Mouse (Mus musculus): ENCODE results near the gene Mettl27. TPM values are rescaled to one million over a fixed set of nuclear protein-coding genes. Genes with fewer than 3 reads are reported as not detected.

The Mettl27 gene
- polyA plus RNA-seq, 1 experiment from 2014 or later, result 30.6 TPM

DNA sequence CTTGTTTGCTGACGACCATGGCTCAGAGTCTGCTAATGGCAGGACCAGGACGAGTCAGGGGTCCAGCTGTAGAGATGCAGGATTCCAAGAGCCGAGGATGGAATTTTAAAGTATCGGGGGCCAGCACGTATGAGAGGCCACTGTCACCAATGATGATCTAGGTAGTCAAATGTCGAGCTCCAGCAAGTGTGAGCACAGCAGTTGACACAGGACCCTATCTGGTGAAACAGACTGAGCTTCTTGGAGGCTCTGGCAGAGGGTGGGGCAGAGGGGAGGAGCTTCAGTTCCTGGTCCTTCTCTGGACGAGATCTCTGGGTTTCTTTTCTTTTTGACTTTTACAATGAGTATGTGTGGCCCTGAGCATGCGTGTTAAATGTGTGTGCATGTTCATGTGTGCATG lies 16.9 kb upstream of the Mettl27 start, which contains the start of gene Cldn13:
TSS of gene Cldn13 (minus strand) at position 216 of the 400 bp plus-strand sequence.
- no peak for ATAC-seq (ENCODE audit: low read depth)
- Histone ChIP-seq H3K4me1 (replicated peaks; ENCODE audit: control insufficient read depth, insufficient read depth, low read length) (no peaks in the 10 kb centered on the region), H3K36me3 (ENCODE audit: control insufficient read depth, insufficient read depth, low read length) (no peaks in the 10 kb centered on the region), H3K27me3 (ENCODE audit: control insufficient read depth, insufficient read depth, low read depth, low read length) (no peaks in the 10 kb centered on the region), H3K4me3 (ENCODE audit: low read length) (no peak within 1 kb of the TSS), H3K9ac (ENCODE audit: low read length) (no peak within 1 kb of the TSS), H3K4me2 (ENCODE audit: low read depth, low read length) (no peak within 1 kb of the TSS), H3K9me3 (ENCODE audit: control insufficient read depth, low read length) (no peaks in the 10 kb centered on the region), H3K27ac (ENCODE audit: low read length) (no peak within 1 kb of the TSS)
- WGBS, result 72% methylated on average over 8 of the region's 8 CpGs

DNA sequence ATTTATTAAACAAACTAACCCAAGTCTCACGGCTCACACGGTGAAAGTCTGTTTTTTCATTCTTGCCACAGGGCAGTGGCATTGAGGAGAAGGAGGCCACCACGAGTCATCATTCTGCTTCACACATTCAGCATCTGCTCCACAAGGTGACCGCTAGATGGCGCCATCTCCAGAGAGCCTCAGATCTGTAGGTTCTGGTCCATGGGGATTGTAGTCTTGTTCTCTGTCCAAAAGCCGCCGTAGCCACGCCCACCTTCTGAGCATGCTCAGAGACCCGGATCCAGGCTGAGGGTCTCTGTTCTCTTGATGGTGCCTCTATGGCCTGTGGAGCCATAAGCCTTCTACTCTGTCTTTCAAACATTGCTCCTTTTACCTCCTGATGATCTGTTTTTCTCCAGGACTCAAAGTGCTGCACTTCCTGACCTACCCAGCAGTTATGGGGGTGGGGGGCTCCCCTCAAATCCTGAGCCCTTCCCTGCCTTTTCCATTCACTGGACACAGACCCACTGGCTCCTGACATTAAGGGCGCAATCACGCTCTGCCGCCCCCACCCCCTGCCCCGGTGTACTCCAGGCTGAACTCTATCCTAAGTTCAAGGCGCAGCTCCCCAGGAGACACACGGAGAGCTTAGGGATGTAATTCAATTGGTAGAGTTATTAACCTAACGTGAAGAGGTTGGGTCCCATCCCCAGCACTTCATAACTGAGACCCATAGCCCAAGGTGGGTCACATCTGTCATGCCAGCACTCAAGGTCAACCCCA lies 13.9 kb upstream of the Mettl27 start:
- H3K9me3 ChIP-seq (ENCODE audit: control insufficient read depth, low read length), result no peaks in the 10 kb centered on the region
- no peak overlapping the region for H3K9ac ChIP-seq (ENCODE audit: low read length)
- WGBS, result 44% methylated on average over 16 of the region's 16 CpGs
- no peak overlapping the region for H3K4me2 ChIP-seq (ENCODE audit: low read depth, low read length)
- no peaks in the 10 kb centered on the region for H3K27me3 ChIP-seq (ENCODE audit: control insufficient read depth, insufficient read depth, low read depth, low read length)
- no peaks in the 10 kb centered on the region for H3K36me3 ChIP-seq (ENCODE audit: control insufficient read depth, insufficient read depth, low read length)
- H3K4me1 ChIP-seq (replicated peaks; ENCODE audit: control insufficient read depth, insufficient read depth, low read length), result no peaks in the 10 kb centered on the region
- H3K4me3 ChIP-seq (ENCODE audit: low read length), result no peak overlapping the region
- no peak overlapping the region for H3K27ac ChIP-seq (ENCODE audit: low read length)
- peak; percentile 34; the same call in 1 of the 2 replicates for ATAC-seq (ENCODE audit: low read depth)

DNA sequence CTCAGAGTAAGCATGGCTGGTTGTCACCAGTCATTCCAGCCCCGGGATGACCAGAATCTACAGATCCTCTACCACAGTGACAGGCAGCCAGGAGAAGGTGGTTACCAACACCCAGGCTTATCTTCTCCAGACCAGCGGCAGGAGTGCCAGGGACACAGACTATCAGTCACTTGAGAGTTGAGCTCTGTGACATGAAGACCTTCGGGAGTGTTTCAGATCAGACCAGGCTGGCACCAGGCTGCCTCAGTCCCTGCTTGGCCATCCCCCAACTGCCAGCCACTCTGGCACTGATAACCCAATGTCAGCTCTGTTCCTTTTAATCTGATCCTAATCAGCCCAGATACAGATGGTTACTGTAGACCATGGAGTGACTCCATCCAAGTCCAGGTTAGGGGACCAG lies 13.1 kb upstream of the Mettl27 start:
- Histone ChIP-seq H3K4me1 (replicated peaks; ENCODE audit: control insufficient read depth, insufficient read depth, low read length) (no peaks in the 10 kb centered on the region), H3K4me3 (ENCODE audit: low read length) (no peak overlapping the region), H3K27me3 (ENCODE audit: control insufficient read depth, insufficient read depth, low read depth, low read length) (no peaks in the 10 kb centered on the region), H3K9ac (ENCODE audit: low read length) (no peak overlapping the region), H3K27ac (ENCODE audit: low read length) (no peak overlapping the region), H3K36me3 (ENCODE audit: control insufficient read depth, insufficient read depth, low read length) (no peaks in the 10 kb centered on the region), H3K9me3 (ENCODE audit: control insufficient read depth, low read length) (no peaks in the 10 kb centered on the region), H3K4me2 (ENCODE audit: low read depth, low read length) (no peak overlapping the region)
- 80% methylated on average over 3 of the region's 3 CpGs for WGBS
- ATAC-seq (ENCODE audit: low read depth), result no peak

DNA sequence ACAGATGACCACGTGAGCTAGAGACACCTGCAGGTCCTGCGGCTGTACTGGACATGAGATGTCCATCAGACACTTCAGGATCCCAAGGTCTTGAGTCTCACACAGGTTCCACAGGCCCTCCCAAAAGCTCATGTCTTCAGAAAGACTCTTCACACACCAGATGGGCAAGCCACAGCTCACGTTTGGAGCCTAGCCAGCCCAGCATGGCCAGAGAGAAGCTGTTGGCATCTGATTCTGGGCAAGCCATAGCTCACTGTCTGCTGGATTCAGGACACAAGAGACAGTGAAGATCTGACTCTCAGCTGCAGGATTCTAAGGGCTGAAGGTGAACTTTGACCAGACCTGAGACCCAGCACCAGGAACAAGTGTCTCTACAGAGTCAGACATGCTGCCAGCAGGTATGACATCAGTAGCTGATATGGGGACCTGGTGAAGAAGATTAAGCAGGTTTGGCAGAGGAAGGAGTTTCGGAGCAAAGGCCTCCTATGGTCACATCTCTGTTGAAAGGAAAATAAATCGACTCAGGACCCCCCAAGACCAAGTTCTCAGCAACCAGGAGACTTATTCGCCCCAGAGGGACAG lies 12.0 kb upstream of the Mettl27 start:
- no peak overlapping the region for H3K4me2 ChIP-seq (ENCODE audit: low read depth, low read length)
- no peaks in the 10 kb centered on the region for H3K27me3 ChIP-seq (ENCODE audit: control insufficient read depth, insufficient read depth, low read depth, low read length)
- 65% methylated on average over 6 of the region's 6 CpGs for WGBS
- no peaks in the 10 kb centered on the region for H3K9me3 ChIP-seq (ENCODE audit: control insufficient read depth, low read length)
- ATAC-seq (ENCODE audit: low read depth), result no peak
- no peak overlapping the region for H3K4me3 ChIP-seq (ENCODE audit: low read length)
- no peaks in the 10 kb centered on the region for H3K4me1 ChIP-seq (replicated peaks; ENCODE audit: control insufficient read depth, insufficient read depth, low read length)
- no peak overlapping the region for H3K9ac ChIP-seq (ENCODE audit: low read length)
- H3K36me3 ChIP-seq (ENCODE audit: control insufficient read depth, insufficient read depth, low read length), result no peaks in the 10 kb centered on the region
- no peak overlapping the region for H3K27ac ChIP-seq (ENCODE audit: low read length)

DNA sequence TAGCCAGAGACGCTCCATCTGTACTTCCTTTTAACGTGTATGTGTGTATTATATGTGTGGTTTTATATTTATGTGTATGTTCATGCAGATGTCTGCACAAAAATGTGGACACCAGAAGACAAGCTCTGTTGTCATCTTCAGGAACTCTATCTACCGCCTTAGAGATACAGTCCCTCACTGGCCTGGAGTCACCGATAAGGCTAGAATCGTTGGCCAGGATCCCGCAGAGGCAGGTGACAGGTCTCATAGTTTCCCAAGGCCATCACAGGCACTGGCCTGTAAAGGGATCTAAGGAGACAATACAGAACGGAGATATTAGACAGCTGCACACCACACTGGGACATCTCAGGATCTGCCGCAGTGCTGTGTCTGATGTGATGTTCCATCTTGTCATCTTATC lies 11.1 kb upstream of the Mettl27 start:
- no peaks in the 10 kb centered on the region for H3K4me1 ChIP-seq (replicated peaks; ENCODE audit: control insufficient read depth, insufficient read depth, low read length)
- no peaks in the 10 kb centered on the region for H3K9me3 ChIP-seq (ENCODE audit: control insufficient read depth, low read length)
- WGBS, result 85% methylated on average over 8 of the region's 8 CpGs
- no peaks in the 10 kb centered on the region for H3K36me3 ChIP-seq (ENCODE audit: control insufficient read depth, insufficient read depth, low read length)
- ATAC-seq (ENCODE audit: low read depth), result no peak
- H3K27me3 ChIP-seq (ENCODE audit: control insufficient read depth, insufficient read depth, low read depth, low read length), result no peaks in the 10 kb centered on the region
- H3K4me3 ChIP-seq (ENCODE audit: low read length), result no peak overlapping the region
- H3K4me2 ChIP-seq (ENCODE audit: low read depth, low read length), result no peak overlapping the region
- H3K27ac ChIP-seq (ENCODE audit: low read length), result no peak overlapping the region
- H3K9ac ChIP-seq (ENCODE audit: low read length), result no peak overlapping the region

DNA sequence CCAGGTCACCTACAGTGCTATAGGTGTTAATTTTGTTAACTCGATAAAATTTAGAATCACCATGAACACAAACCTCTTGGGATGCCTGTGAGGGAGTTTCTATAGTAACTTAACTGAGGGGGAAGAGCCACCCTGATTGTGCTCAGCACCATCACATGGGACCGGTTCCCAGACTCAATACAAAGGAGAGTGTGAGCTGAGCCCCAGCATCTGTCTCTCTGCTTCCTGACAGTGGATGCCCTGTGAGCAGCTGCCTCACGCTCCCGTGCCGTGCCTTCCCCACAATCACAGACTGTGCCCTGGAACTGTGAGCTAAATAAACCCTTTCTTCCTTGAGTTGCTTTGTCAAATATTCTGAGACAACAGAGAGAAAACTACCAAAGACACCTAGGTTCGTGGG lies 9.0 kb upstream of the Mettl27 start:
- no peaks in the 10 kb centered on the region; the same call in 1 of the 2 replicates for H3K4me1 ChIP-seq (replicated peaks; ENCODE audit: control insufficient read depth, insufficient read depth, low read length)
- no peak overlapping the region for H3K27ac ChIP-seq (ENCODE audit: low read length)
- no peaks in the 10 kb centered on the region for H3K9me3 ChIP-seq (ENCODE audit: control insufficient read depth, low read length)
- 35% methylated on average over 6 of the region's 6 CpGs for WGBS
- peak; percentile 67 for ATAC-seq (ENCODE audit: low read depth)
- H3K9ac ChIP-seq (ENCODE audit: low read length), result no peak overlapping the region
- H3K4me2 ChIP-seq (ENCODE audit: low read depth, low read length), result no peak overlapping the region
- H3K4me3 ChIP-seq (ENCODE audit: low read length), result no peak overlapping the region
- no peaks in the 10 kb centered on the region for H3K36me3 ChIP-seq (ENCODE audit: control insufficient read depth, insufficient read depth, low read length)
- H3K27me3 ChIP-seq (ENCODE audit: control insufficient read depth, insufficient read depth, low read depth, low read length), result no peaks in the 10 kb centered on the region

DNA sequence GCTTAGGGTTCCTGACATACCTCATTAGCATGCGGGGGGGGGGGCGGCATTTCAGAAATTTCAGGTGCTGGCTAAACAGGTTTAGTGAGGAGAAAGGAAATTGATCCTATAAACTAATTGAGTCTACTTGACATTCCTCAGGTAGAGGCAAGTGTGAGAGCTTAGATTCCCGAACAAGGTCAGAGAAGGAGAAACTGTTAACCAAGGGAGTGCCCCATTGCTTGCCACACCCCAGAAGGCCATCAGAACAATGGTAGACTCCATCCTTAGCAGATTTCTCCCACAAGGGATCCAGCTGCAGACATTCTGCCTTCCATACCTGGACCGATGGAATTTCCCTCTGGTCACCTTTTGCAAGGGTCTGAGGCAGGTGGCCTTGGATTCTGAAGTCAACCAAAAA lies 5.4 kb upstream of the Mettl27 start:
- Histone ChIP-seq H3K4me3 (ENCODE audit: low read length) (no peak overlapping the region), H3K9ac (ENCODE audit: low read length) (no peak overlapping the region), H3K9me3 (ENCODE audit: control insufficient read depth, low read length) (no peaks in the 10 kb centered on the region), H3K27ac (ENCODE audit: low read length) (no peak overlapping the region), H3K27me3 (ENCODE audit: control insufficient read depth, insufficient read depth, low read depth, low read length) (no peaks in the 10 kb centered on the region), H3K4me1 (replicated peaks; ENCODE audit: control insufficient read depth, insufficient read depth, low read length) (no peaks in the 10 kb centered on the region; the same call in 1 of the 2 replicates), H3K36me3 (ENCODE audit: control insufficient read depth, insufficient read depth, low read length) (no peaks in the 10 kb centered on the region), H3K4me2 (ENCODE audit: low read depth, low read length) (no peak overlapping the region)
- ATAC-seq (ENCODE audit: low read depth), result no peak
- 60% methylated on average over 4 of the region's 4 CpGs for WGBS

DNA sequence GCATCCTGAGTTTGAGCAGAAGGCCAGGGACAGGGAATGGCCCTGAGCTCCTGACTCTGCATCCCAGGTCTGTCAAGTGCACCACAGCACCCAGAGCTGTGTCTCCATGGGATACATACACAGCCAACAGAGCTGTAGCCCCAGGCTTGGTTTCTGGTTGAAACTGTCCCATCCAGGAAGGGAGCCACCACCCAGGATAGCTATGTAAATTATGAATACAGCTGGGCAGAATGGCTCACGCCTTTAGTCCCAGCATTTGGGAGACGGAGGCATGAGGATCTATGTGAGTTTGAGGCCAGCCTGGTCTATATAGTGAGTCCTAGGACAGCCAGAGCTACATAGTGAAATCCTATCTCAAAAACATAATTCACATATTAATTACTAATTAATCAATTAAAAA lies 2.2 kb upstream of the Mettl27 start:
- no peak overlapping the region for H3K9ac ChIP-seq (ENCODE audit: low read length)
- no peak overlapping the region for H3K27ac ChIP-seq (ENCODE audit: low read length)
- no peak overlapping the region for H3K4me2 ChIP-seq (ENCODE audit: low read depth, low read length)
- H3K4me1 ChIP-seq (replicated peaks; ENCODE audit: control insufficient read depth, insufficient read depth, low read length), result no peaks in the 10 kb centered on the region; the same call in none of the 2 replicates
- H3K27me3 ChIP-seq (ENCODE audit: control insufficient read depth, insufficient read depth, low read depth, low read length), result no peaks in the 10 kb centered on the region
- WGBS, result 85% methylated on average over 2 of the region's 2 CpGs
- no peaks in the 10 kb centered on the region for H3K36me3 ChIP-seq (ENCODE audit: control insufficient read depth, insufficient read depth, low read length)
- no peaks in the 10 kb centered on the region for H3K9me3 ChIP-seq (ENCODE audit: control insufficient read depth, low read length)
- ATAC-seq (ENCODE audit: low read depth), result no peak
- H3K4me3 ChIP-seq (ENCODE audit: low read length), result no peak overlapping the region

DNA sequence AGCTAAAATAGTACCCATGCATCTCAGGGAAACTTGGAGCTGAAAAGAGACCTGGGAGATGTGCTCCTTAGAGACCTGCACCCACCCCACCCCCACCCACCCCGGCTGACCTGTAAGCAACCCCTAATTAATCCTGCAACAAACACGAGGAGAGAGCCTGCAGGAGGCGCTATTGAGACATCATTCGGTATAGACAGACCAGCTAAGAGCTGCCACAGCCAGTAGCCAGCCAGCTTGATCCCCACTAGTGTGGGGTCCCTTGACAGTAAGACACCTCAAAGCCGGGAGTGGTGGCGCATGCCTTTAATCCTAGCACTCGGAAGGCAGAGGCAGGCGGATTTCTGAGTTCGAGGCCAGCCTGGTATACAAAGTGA lies 722 bp downstream of the Mettl27 start:
- 43% methylated on average over 9 of the region's 9 CpGs for WGBS
- ATAC-seq (ENCODE audit: low read depth), result peak; percentile 47
- H3K36me3 ChIP-seq (ENCODE audit: control insufficient read depth, insufficient read depth, low read length), result no peaks in the 10 kb centered on the region
- H3K4me2 ChIP-seq (ENCODE audit: low read depth, low read length), result peak overlapping the region; percentile 82
- H3K4me1 ChIP-seq (replicated peaks; ENCODE audit: control insufficient read depth, insufficient read depth, low read length), result no peaks in the 10 kb centered on the region; the same call in 1 of the 2 replicates
- no peaks in the 10 kb centered on the region for H3K9me3 ChIP-seq (ENCODE audit: control insufficient read depth, low read length)
- H3K9ac ChIP-seq (ENCODE audit: low read length), result peak overlapping the region; percentile 74
- H3K27ac ChIP-seq (ENCODE audit: low read length), result no peak overlapping the region
- H3K4me3 ChIP-seq (ENCODE audit: low read length), result peak overlapping the region; percentile 67
- H3K27me3 ChIP-seq (ENCODE audit: control insufficient read depth, insufficient read depth, low read depth, low read length), result no peaks in the 10 kb centered on the region

All from lung, embryonic 16.5 days (tissue).